Mouse (Mus musculus) heart, postnatal 0 days (tissue): ENCODE measurements around the gene Zfp988.
"Not testable (repeated sequence)": the region's sequence is repeated elsewhere in the genome, so short reads cannot be mapped to it uniquely, and the experiment has no call there.

Source experiments
- CTCF ChIP-seq: IDR thresholded peaks from 2 replicates; pipeline ENCODE4 v1.5.1; 2016; ENCODE audit warnings: antibody characterized with exemption, control low read depth, low read depth
- EP300 ChIP-seq: IDR thresholded peaks from 2 replicates; pipeline ENCODE4 v1.6.1; 2016; ENCODE audit warnings: antibody characterized with exemption, low read depth

DNA sequence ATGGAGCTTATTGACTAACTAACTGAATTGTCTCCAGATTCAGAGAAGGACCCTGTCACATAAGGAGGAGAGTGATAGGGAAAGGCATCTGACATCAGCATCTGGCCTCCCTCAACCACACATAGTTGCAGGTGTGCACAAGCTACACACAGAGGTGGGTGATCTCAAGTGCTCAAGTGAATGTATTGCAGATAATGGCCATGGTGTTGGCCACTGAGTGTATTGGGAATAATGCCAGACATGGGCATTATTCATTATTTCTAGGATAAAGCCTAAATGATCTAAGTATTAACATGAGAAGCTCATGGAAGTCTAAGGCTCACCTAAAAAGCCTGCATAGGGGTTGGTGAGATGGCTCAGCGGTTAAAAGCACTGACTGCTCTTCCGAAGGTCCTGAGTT lies 45.1 kb downstream of the Zfp988 start:
- not testable (repeated sequence) for TF ChIP-seq CTCF, EP300
